In the genomic region with DNA sequence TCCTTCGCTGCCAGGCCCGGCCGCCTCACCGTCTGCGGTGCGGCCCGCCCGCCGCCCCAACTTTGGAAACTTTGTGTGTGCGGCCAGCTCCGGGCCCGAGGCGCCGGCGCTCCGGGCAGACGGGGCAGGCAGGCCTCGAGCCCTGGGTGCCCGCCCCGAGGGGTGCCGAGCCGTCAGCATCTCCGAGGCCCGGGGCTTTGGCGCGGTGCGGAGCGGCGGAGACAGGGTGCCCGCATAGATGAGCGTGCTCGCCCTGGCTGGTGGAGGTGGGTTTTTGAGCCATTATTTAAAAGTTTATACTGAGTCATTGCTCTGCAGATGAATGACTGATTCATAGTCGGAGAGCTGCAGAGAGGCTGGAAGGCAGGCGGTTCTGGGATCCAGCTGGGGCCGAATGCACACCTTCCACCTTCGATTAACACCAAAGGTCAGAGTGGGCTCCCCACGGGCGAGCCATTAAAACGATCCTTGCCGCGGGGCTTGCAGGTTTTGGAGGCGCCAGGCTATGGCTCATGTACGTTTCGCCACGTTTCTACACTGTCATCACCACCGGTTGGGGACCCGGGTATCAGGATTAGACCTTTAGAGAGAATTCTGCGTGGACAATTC, we compare ENCODE assay signal across 8 mouse cellular contexts. TPM values are rescaled to one million over a fixed set of nuclear protein-coding genes. Genes with fewer than 3 reads are reported as not detected.
DNase-seq lines count a peak whose midpoint lies in the region; ATAC-seq and TF ChIP-seq lines count a peak whose summit lies in the region.

No protein-coding gene starts in this region.

- H3K36me3 ChIP-seq in E14TG2a.4 (ENCODE audit: insufficient read depth, low read length) = peaks cover 8% of the 10 kb centered on the region
- H3K36me3 ChIP-seq in heart, embryonic 16.5 days (ENCODE audit: control insufficient read depth, insufficient read depth) = no peaks in the 10 kb centered on the region
- peaks cover 13% of the 10 kb centered on the region for H3K36me3 ChIP-seq in limb, embryonic 10.5 days
- no peaks in the 10 kb centered on the region for H3K36me3 ChIP-seq in myocyte (ENCODE audit: control insufficient read depth, insufficient read depth)

- no peaks in the 10 kb centered on the region for H3K9me3 ChIP-seq in E14TG2a.4 (ENCODE audit: low read length)
- no peaks in the 10 kb centered on the region for H3K9me3 ChIP-seq in heart, embryonic 16.5 days (replicated peaks; ENCODE audit: control insufficient read depth, low read length)
- H3K9me3 ChIP-seq in limb, embryonic 10.5 days (replicated peaks) = no peaks in the 10 kb centered on the region

- DNase-seq in cerebellum, adult 11-12 months = peak; percentile 31
- no peak for DNase-seq in cerebellum, postnatal 4 days (ENCODE audit: low spot score in 2 of 2)
- peak; percentile 30 to 44 for DNase-seq in cerebellum, postnatal 36 days
- peak; percentile 56 for DNase-seq in limb, embryonic 10.5 days (ENCODE audit: low spot score)
- DNase-seq in thymus, postnatal 25 days = peak; percentile 51

- WGBS in heart, embryonic 16.5 days = under 1% methylated on average over 48 of the region's 48 CpGs
- WGBS in limb, embryonic 10.5 days = under 1% methylated on average over 48 of the region's 48 CpGs

- no peak for TF ChIP-seq CTCF in E14TG2a.4 (conservative IDR thresholded peaks at IDR 0.05; ENCODE audit: low read length)

- H3K4me3 ChIP-seq in E14TG2a.4 (replicated peaks; ENCODE audit: low read length) (peak overlapping the region; percentile 90), myocyte (peak overlapping the region; percentile 49)
- peak overlapping the region; percentile 92 for H3K4me3 ChIP-seq in heart, embryonic 16.5 days (ENCODE audit: low read length)
- peak overlapping the region; percentile 85 for H3K4me3 ChIP-seq in limb, embryonic 10.5 days

- H3K9ac ChIP-seq in heart, embryonic 16.5 days (ENCODE audit: low read length) = peak overlapping the region; percentile 90

- H3K27ac ChIP-seq in heart, embryonic 16.5 days (ENCODE audit: low read length) = peak overlapping the region; percentile 83
- H3K27ac ChIP-seq in limb, embryonic 10.5 days = peak overlapping the region; percentile 93

- H3K27me3 ChIP-seq in E14TG2a.4 (ENCODE audit: insufficient read depth, low read length) (peaks cover 9% of the 10 kb centered on the region), myocyte (ENCODE audit: control insufficient read depth, insufficient read depth, insufficient read length) (no peaks in the 10 kb centered on the region)
- no peaks in the 10 kb centered on the region for H3K27me3 ChIP-seq in heart, embryonic 16.5 days (ENCODE audit: control insufficient read depth, insufficient read depth, low read length)
- H3K27me3 ChIP-seq in limb, embryonic 10.5 days (ENCODE audit: low read depth, poor library complexity, severe bottlenecking) = no peaks in the 10 kb centered on the region

- H3K4me2 ChIP-seq in heart, embryonic 16.5 days (ENCODE audit: low read depth, low read length) = peak overlapping the region; percentile 90
- peak overlapping the region; percentile 72 for H3K4me2 ChIP-seq in myocyte (ENCODE audit: low read depth)

- peak overlapping the region; percentile 40 for H3ac ChIP-seq in myocyte (ENCODE audit: control insufficient read depth, insufficient read length)

- ATAC-seq in heart, embryonic 16.5 days (replicated peaks; ENCODE audit: extremely low read depth, insufficient read depth, low FRiP score) = peak; percentile 21; the same call in 1 of the 2 replicates

- peaks cover 52% of the 10 kb centered on the region for H3K4me1 ChIP-seq in E14TG2a.4 (replicated peaks; ENCODE audit: low read depth, low read length)
- peaks cover 31% of the 10 kb centered on the region for H3K4me1 ChIP-seq in heart, embryonic 16.5 days (ENCODE audit: control insufficient read depth, insufficient read depth, low read length)
- peaks cover 50% of the 10 kb centered on the region for H3K4me1 ChIP-seq in limb, embryonic 10.5 days

- TF ChIP-seq POLR2A in myocyte (IDR thresholded peaks at IDR 0.05; ENCODE audit: insufficient read length, low read depth) = no peak

- peaks cover 40% of the 10 kb centered on the region for H3K79me2 ChIP-seq in myocyte (ENCODE audit: control insufficient read depth, insufficient read depth)

TF ChIP-seq in myocyte, 11 proteins besides CTCF, POLR2A, EP300 and RAD21:
- TF ChIP-seq POLR2AphosphoS2 (IDR thresholded peaks at IDR 0.05; ENCODE audit: insufficient read length, low read depth) (no peak), E2F4 (IDR thresholded peaks at IDR 0.05; ENCODE audit: insufficient read depth) (no peak), REST (IDR thresholded peaks at IDR 0.05; ENCODE audit: insufficient read depth, insufficient read length) (no peak), SRF (IDR thresholded peaks at IDR 0.05; ENCODE audit: control insufficient read depth, insufficient read length, low read depth) (no peak), CEBPB (IDR thresholded peaks at IDR 0.05; ENCODE audit: insufficient read depth, poor library complexity, severe bottlenecking) (no peak), MAX (IDR thresholded peaks at IDR 0.05; ENCODE audit: low read depth) (no peak), USF1 (IDR thresholded peaks at IDR 0.05; ENCODE audit: low read depth) (no peak), TCF3 (IDR thresholded peaks at IDR 0.05; ENCODE audit: insufficient read length, low read depth) (no peak), TCF12 (IDR thresholded peaks at IDR 0.05; ENCODE audit: insufficient read depth, poor library complexity, severe bottlenecking) (no peak), MYOD1 (IDR thresholded peaks at IDR 0.05; ENCODE audit: control insufficient read depth in 1 of 3, insufficient read length in 2 of 3, low read depth in 2 of 3) (no peak), MYOG (IDR thresholded peaks at IDR 0.05; ENCODE audit: control insufficient read depth in 1 of 3, insufficient read depth in 1 of 3, insufficient read length in 2 of 3, low read depth in 2 of 3) (no peak)

RNA-seq across cellular contexts. Expression of a gene that starts 0.6 kb away (rescaled TPM):
- 6.0 and 6.5 TPM in 2 replicates for polyA plus RNA-seq in heart, embryonic 16.5 days (2015; fragmentation: Nextera tagmentation; extraction: Ambion mirVana)
- polyA plus RNA-seq in limb, embryonic 10.5 days (2016; fragmentation: Nextera tagmentation; extraction: Ambion mirVana) = 9.6 and 10.9 TPM in 2 replicates
- 8.7 TPM for polyA plus RNA-seq in myocyte (2012; fragmentation: generic; extraction: Trizol)

RNA-seq across cellular contexts. Expression of a gene that starts 17.5 kb away (rescaled TPM):
- polyA plus RNA-seq in heart, embryonic 16.5 days (2015; fragmentation: Nextera tagmentation; extraction: Ambion mirVana) = not detected in 2 replicates
- polyA plus RNA-seq in limb, embryonic 10.5 days (2016; fragmentation: Nextera tagmentation; extraction: Ambion mirVana) = not detected in 2 replicates
- polyA plus RNA-seq in myocyte (2012; fragmentation: generic; extraction: Trizol) = not detected

Comparison
In these comparisons a context has a peak if more than half of its experiments do, and no peak if none do; other contexts are left out.
1. DNase-seq: peak in cerebellum, adult 11-12 months (single experiment), cerebellum, postnatal 36 days (2 of 2), limb, embryonic 10.5 days (single experiment) and thymus, postnatal 25 days (single experiment); none in cerebellum, postnatal 4 days (0 of 2).
2. Peak in every context shown above with its lines, with median percentiles within 50 percentile points of each other: H3K4me3 ChIP-seq.